Mouse (Mus musculus): Measurements from ENCODE around the gene Anln.

The Anln gene

GRCm38 (mm10) chr9:22402001-22402400 lies 13.0 kb upstream of the Anln start:
- no peak for DNase-seq (ENCODE audit: low spot score)

DNA sequence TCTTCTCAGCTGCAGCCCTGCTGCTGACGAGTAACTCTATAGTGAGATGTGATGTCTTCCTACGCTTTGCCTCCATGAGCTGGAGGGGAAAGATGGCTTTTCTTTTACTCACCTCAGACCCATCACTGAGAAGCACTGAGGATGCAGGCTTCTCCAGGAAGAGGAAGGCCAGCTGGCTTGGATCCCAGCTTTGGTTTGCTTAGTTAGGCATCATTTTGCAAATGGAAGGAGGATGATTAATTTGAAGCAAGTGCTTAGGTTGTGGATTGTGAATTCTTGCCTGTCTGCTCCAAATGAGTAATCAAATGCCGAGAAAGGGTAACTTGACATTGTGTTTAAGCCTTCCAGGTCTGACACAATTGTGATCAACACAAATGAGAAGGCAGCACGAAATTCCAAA lies 10.0 kb upstream of the Anln start:
- no peak for DNase-seq (ENCODE audit: low spot score)

DNA sequence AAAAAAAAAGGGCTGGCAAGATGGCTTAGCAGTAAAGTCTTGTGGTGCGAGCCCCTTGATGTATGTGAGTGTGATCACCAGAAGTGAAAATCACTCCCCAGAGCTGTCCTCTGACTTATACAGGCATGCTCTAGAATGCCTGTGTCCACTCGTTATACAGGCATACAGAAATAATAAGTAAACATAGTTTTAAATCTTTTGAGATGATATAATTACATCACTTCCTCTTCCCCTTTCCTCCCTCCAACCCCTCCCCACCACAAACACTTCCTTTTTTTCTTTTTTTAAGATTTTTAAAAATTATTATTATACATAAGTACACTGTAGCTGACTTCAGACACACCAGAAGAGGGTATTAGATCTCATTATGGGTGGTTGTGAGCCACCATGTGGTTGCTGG lies 5.7 kb upstream of the Anln start:
- no peak for DNase-seq (ENCODE audit: low spot score)

DNA sequence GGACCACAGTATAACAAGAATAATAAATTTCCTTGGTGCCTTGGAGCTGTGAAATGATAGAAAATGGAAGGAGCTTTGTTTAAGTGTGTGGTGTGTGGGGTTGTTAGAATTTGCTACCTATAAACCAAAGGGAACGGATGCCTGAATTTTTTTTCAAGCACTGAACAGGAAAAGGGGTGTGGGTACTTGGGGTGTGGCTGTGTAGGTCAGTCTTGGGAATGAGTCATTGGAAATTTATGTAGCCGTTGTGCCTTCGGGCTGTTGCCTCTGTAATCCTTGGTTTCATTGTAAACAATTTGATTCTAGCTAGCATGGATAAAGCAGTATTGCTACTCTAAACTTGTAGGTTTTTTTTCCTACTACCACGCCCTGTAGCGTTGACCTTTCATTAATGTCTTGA lies 1.4 kb upstream of the Anln start:
- DNase-seq (ENCODE audit: low spot score) = no peak

- DNase-seq (ENCODE audit: low spot score) = no peak
Measured at GRCm38 (mm10) chr9:22389736-22390245, 803 bp upstream of the Anln start.

GRCm38 (mm10) chr9:22388401-22388980 lies 497 bp downstream of the Anln start:
- DNase-seq (ENCODE audit: low spot score) = no peak

- DNase-seq (ENCODE audit: low spot score) = no peak
Measured at GRCm38 (mm10) chr9:22387901-22388300, 1.1 kb downstream of the Anln start.

DNA sequence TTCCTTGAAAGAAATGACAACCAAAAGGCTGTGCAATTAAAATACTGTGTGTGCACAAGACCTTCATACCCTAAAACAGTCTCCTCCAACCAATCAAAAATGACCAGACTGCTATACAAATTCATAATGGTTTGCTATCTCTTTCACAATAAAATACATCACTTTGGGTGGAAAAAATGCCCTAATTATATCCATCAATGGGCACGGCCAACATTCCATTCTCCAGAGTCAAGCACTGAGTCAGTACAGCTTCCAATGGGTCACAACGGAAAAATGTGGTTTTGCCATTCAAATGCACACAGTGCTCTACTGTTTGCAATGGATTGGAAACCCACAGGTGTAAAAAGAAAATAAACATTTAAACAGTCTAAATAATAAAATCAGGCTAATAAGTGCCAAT lies 3.1 kb downstream of the Anln start:
- DNase-seq (ENCODE audit: low spot score) = no peak

DNA sequence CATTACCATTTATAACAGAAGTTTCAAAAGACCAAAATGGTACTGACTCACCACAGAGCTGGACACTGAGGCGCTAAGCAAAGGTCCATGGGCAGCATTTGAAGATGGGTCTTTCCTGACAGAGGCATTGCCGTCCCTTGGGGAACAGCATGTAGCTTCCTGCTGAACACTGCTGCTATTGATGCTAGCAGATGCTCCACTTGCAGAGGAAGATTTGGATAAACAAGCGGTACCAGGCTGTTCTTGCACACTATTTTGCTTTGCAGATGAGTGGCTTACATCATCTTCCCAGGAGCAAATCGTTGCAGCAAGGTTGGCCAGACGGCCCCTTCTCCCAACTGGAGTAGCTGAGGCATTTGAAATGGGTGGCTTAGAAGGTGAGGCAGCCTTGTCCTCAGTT lies 12.9 kb downstream of the Anln start:
- no peak for DNase-seq (ENCODE audit: low spot score)

DNA sequence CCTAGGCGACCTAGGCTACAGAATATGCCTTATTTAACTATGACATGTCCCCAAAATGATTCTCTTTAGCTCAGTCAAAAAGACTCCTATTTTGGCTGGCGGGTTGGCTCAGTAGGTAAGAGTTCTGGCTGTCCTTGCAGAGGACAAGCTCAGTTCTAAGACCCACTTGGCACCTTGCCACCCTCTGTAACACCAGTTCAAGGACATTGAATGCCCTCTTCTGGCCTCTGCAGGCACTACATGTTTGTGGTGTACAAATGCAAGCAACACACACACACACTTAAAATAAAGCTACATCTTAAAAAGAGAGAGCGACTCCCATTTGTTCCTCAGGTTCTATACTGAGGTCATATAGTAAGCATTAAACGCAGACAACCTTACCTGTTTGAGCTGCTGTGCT lies 16.2 kb downstream of the Anln start:
- DNase-seq (ENCODE audit: low spot score) = no peak

- no peak for DNase-seq (ENCODE audit: low spot score)
Measured at GRCm38 (mm10) chr9:22368030-22368429, 21.0 kb downstream of the Anln start.

DNA sequence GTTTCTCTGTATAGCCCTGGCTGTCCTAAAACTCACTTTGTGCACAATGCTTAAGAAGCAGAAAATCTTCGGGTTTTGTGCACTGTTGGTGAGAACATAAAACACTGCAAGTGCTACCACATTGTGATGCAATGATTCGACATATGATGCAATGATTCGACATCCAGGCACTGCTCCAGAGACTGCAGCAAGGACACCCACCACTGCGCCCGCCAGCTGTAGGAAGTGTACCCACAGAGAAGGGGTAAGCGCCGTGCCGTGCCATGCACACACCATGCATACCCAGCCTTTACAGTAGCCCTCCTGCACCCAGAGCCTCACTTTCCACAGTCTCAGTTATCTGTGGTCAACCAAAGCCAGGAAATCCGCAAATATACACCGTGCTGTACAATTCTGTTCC lies 22.4 kb downstream of the Anln start:
- no peak for DNase-seq (ENCODE audit: low spot score)

- DNase-seq (ENCODE audit: low spot score) = no peak
Measured at GRCm38 (mm10) chr9:22366221-22366620, 22.8 kb downstream of the Anln start.

DNA sequence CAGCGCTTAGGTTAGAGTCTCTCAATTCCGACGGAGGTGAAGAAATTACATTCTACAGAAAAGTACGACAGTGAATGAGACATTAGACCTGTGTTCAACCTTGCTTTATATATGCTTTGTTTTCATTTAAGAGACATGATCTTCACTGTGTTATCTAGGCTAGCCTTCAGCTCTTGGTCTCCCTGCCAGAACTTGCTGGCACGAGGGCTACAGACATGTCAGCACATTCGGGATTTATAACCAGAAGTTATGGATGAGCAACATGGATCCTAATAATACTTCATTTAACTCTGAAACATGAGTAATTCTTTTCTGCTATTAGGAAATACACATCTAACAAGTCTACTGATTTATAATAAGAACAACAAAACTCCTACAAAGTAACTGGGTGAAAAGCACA lies 28.1 kb downstream of the Anln start:
- no peak for DNase-seq (ENCODE audit: low spot score)

- DNase-seq (ENCODE audit: low spot score) = no peak
Measured at GRCm38 (mm10) chr9:22355919-22356318, 33.1 kb downstream of the Anln start.

DNA sequence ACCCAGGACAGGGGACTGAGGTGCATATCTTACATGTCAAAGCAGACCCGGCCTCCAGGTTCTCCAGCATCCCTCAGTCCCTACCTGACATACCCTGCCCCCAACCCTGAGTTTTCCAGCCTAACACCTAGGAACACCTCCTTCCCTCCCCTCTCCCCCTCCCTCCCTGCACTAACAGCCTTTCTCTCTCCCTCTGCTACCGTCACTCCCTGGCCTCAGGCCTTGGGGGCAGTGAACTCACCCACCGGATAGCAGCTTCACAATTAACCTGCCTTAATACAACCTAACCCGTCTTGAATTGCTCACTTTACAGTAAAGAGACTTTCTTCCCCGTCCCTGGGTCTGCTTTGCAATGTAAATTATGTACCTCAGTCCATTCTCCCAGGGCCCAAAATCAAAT lies 35.1 kb downstream of the Anln start:
- DNase-seq (ENCODE audit: low spot score) = no peak

- no peak for DNase-seq (ENCODE audit: low spot score)
Measured at GRCm38 (mm10) chr9:22353465-22353864, 35.5 kb downstream of the Anln start.

DNA sequence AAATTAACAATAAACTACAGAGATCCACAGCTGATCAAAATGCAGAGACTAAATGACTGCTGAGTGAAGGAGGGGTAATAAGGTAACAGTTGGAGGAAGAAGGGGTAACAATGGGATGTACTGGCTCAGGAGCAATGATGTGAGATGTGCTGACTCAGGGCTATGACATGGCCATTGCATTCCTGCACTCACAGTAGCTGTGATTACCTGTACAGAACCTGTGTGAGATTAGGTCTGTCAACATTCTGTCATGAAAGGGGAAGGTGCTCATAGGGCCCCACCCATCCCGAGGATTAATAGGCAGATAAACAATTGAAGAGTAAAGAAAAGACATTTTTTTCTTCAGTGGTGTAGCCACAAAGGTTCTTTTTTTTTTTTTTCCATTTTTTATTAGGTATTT lies 48.7 kb downstream of the Anln start:
- DNase-seq (ENCODE audit: low spot score) = no peak

DNA sequence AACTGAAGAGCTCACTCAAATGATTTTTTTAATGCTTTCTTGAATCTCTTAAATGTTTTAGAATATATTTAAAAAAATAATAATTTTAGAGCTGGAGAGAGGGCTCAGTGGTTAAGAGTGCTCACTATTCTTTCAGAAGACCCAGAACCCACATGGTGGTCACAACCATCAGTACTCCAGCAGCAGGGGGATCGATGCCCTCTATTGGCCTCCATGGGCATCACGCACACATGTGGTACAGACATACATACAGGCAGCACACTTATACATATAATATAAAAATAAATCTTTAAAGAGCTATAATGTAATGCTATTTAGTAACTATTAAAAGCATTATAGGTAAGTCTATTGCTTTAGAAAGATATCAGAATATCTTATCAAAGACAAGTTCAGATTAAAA lies 51.8 kb downstream of the Anln start:
- no peak for DNase-seq (ENCODE audit: low spot score)

GRCm38 (mm10) chr9:22327475-22328387 lies 61.3 kb downstream of the Anln start:
- DNase-seq (ENCODE audit: low spot score) = peak; percentile 86

GRCm38 (mm10) chr9:22327099-22327474 lies 61.9 kb downstream of the Anln start:
- no peak for DNase-seq (ENCODE audit: low spot score)

DNA sequence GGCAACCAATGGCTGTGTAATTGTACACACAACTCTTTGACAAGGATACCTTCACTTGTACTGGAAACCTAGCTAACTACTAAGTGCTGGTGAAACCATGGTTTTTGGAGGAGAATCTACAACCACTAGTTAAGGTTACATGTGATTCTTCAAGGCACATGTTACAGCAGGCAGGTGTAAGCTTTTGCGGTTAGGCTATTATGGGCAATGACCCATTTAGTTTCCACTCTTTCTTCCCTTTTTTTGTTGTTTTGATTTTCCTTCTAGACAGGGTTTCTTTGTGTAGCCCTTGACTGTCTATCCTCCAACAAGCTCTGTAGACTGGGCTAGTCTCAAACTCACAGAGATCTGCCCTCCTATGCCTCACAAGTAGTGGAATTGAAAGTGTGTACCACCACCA lies 64.4 kb downstream of the Anln start:
- DNase-seq (ENCODE audit: low spot score) = no peak

DNA sequence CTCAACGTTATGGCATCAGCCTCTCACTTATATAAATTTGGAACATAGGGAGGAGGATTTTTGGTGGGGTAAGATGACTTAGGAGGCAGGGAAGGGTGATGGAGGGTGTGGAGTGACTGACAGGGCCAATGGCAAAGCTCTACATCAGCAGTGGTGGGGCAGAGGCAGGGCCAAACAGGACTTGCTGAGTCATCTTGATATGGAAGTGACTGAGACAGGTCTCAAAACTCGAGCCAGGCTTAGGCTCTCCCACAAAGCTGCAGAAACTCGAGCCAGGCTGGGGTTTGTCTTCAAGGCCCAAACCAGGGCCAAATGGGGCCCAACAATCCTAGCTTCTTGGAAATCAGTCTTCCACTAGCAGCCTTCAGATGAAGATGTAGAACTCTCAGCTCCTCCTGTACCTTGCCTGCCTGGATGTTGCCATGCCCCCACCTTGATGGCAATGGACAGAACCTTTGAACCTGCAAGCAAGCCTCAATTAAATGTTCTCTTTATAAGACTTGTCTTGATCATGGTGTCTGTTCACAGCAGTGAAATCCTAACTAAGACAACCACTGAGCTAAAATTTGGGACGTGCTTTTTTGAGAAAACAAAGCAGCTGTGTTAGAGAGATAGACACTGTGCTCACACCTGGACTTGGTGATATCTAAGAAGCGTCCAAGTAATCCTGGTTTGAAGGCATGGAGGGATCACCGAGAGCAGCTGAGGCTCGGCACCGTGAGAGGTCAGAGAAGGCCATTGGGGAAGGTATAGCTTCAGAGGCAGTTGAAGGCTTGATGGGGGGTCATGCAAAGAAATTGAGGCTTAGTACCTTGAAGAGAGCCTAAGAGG lies 66.4 kb downstream of the Anln start:
- no peak for DNase-seq (ENCODE audit: low spot score)
